Mouse (Mus musculus) ovary, postnatal 14 days (tissue): ENCODE data around the gene Tnrc18.

ENCODE experiments used
- DNase-seq: peaks from one replicate; pipeline ENCODE4 v3.0.0; 2022; ENCODE audit warnings: low spot score

The Tnrc18 gene

GRCm38 (mm10) chr5:142690343-142690742 is 127.1 kb downstream of the Tnrc18 start:
- no peak for DNase-seq

GRCm38 (mm10) chr5:142688866-142689265 is 128.6 kb downstream of the Tnrc18 start:
- no peak for DNase-seq

DNA sequence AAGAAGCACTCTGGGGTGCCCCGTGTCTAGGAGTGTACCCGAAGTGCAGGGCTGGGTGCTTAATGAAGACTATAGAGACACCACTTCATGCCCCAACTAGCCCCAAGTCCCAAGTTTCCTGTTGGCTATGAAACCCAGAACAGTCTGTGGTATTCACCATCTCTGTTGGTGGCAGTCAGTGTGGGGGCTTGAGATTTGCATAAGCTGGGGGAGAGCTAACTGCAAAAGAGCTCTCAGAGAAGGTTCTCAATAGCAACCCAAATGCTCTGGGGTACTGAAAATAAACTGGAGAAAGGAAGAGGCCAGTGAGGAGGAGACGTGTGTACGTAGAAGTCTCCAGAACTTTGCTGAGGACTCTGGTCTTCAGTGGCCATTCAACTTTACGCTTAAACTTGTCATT is 134.9 kb downstream of the Tnrc18 start:
- DNase-seq, result no peak

- DNase-seq, result no peak
These were observed 135.6 kb downstream of the Tnrc18 start for GRCm38 (mm10) chr5:142681911-142682310.

- no peak for DNase-seq
These were observed 138.4 kb downstream of the Tnrc18 start for GRCm38 (mm10) chr5:142679065-142679464.

DNA sequence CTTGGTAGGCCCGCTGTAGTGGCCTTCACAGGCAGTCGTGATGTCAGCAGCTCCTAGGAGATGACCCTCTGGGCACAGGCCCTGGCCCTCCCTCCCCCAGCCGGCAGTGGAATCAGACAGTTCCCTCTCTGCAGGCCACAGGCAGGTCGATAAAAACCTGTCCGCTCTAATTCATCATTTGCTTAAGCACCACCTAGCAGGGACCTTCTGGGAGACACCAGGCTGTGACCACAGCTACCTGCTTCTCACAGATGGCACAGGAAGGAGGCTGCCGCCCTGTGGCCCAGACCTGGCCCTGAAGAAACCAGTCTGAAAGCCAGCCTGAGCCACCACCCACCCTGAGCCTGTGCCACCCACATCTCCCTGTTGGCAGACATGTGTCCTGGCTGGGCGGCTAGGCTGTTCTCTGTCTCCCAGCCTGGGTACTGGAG is 139.3 kb downstream of the Tnrc18 start:
- DNase-seq, result no peak
